Mouse (Mus musculus) thymus, adult 2 months (tissue): ENCODE results near the gene Tnn.

Experiments used
- CTCF ChIP-seq: fragments of 200-500 bp; IDR thresholded peaks from 2 replicates; pipeline ENCODE4 v1.5.1; 2012; ENCODE audit warnings: mild to moderate bottlenecking, control low read depth, low read length, moderate library complexity, borderline replicate concordance; ENCODE audit not compliant: control insufficient read depth, poor library complexity, insufficient read depth; ENCODE audit errors: extremely low read depth
- POLR2A ChIP-seq: fragments of 200-500 bp; IDR thresholded peaks from 2 replicates; pipeline ENCODE4 v1.6.1; 2012; ENCODE audit warnings: mild to moderate bottlenecking, low read length, control low read depth, moderate library complexity; ENCODE audit not compliant: control insufficient read depth, poor library complexity, insufficient read depth; ENCODE audit errors: extremely low read depth

- no peak for TF ChIP-seq CTCF
- no peak for TF ChIP-seq POLR2A
These were observed 13.2 kb upstream of the Tnn start for GRCm38 (mm10) chr1:160166600-160166999.
